Mouse (Mus musculus): ENCODE results near the gene Mcemp1.

The Mcemp1 gene

GRCm38 (mm10) chr8:3674671-3675070, 9.1 kb downstream of the Mcemp1 start:
- DNase-seq (ENCODE audit: low spot score), result no peak

- peak; percentile 62 for DNase-seq (ENCODE audit: low spot score)
Observed at GRCm38 (mm10) chr8:3676131-3676992, 10.8 kb downstream of the Mcemp1 start, which contains the start of gene Trappc5. Gene Trappc5 (plus strand): TSS chr8:3676299.

- no peak for DNase-seq (ENCODE audit: low spot score)
Observed at GRCm38 (mm10) chr8:3676993-3677579, 11.5 kb downstream of the Mcemp1 start.

GRCm38 (mm10) chr8:3678831-3679230, 13.3 kb downstream of the Mcemp1 start:
- DNase-seq (ENCODE audit: low spot score), result no peak

GRCm38 (mm10) chr8:3679236-3679635, 13.7 kb downstream of the Mcemp1 start:
- DNase-seq (ENCODE audit: low spot score), result no peak

GRCm38 (mm10) chr8:3679656-3680055, 14.1 kb downstream of the Mcemp1 start:
- DNase-seq (ENCODE audit: low spot score), result no peak

GRCm38 (mm10) chr8:3682435-3682834, 16.9 kb downstream of the Mcemp1 start:
- DNase-seq (ENCODE audit: low spot score), result no peak

- no peak for DNase-seq (ENCODE audit: low spot score)
Observed at GRCm38 (mm10) chr8:3683408-3684176, 18.0 kb downstream of the Mcemp1 start.

GRCm38 (mm10) chr8:3684530-3684929, 19.0 kb downstream of the Mcemp1 start:
- no peak for DNase-seq (ENCODE audit: low spot score)

- DNase-seq (ENCODE audit: low spot score), result no peak
Observed at GRCm38 (mm10) chr8:3685422-3685821, 19.9 kb downstream of the Mcemp1 start.

GRCm38 (mm10) chr8:3687537-3687936, 22.0 kb downstream of the Mcemp1 start:
- DNase-seq (ENCODE audit: low spot score), result no peak

- no peak for DNase-seq (ENCODE audit: low spot score)
Observed at GRCm38 (mm10) chr8:3690774-3691173, 25.2 kb downstream of the Mcemp1 start.

- DNase-seq (ENCODE audit: low spot score), result no peak
Observed at GRCm38 (mm10) chr8:3694121-3694520, 28.6 kb downstream of the Mcemp1 start, which contains the start of gene Fcer2a. Gene Fcer2a (minus strand): TSS chr8:3694175.

GRCm38 (mm10) chr8:3701491-3701890, 35.9 kb downstream of the Mcemp1 start:
- DNase-seq (ENCODE audit: low spot score), result no peak

- no peak for DNase-seq (ENCODE audit: low spot score)
Observed at GRCm38 (mm10) chr8:3705711-3706110, 40.2 kb downstream of the Mcemp1 start.

- DNase-seq (ENCODE audit: low spot score), result no peak
Observed at GRCm38 (mm10) chr8:3707611-3708010, 42.1 kb downstream of the Mcemp1 start.

GRCm38 (mm10) chr8:3710312-3710711, 44.8 kb downstream of the Mcemp1 start:
- no peak for DNase-seq (ENCODE audit: low spot score)

- no peak for DNase-seq (ENCODE audit: low spot score)
Observed at GRCm38 (mm10) chr8:3711646-3712045, 46.1 kb downstream of the Mcemp1 start.

GRCm38 (mm10) chr8:3717321-3717954, 51.9 kb downstream of the Mcemp1 start:
- no peak for DNase-seq (ENCODE audit: low spot score)

GRCm38 (mm10) chr8:3718559-3718958, 53.0 kb downstream of the Mcemp1 start:
- no peak for DNase-seq (ENCODE audit: low spot score)

Measured in urinary bladder, postnatal 10 days (tissue).